Mouse (Mus musculus) C2C12 (cell line): Measurements from ENCODE around the gene Spag6.

ENCODE experiments used
- CTCF ChIP-seq: IDR thresholded peaks from one replicate; pipeline ENCODE4 v1.5.1; 2011; ENCODE audit not compliant: control insufficient read depth, insufficient read depth, insufficient read length
- MAX ChIP-seq: IDR thresholded peaks from one replicate; pipeline ENCODE4 v1.6.1; 2011; ENCODE audit warnings: mild to moderate bottlenecking, control low read depth
- USF1 ChIP-seq: IDR thresholded peaks from one replicate; pipeline ENCODE4 v1.6.1; 2011; ENCODE audit warnings: low read depth, mild to moderate bottlenecking, control low read depth, moderate library complexity

GRCm38 (mm10) chr2:18779830-18780229, 86.0 kb downstream of the Spag6 start:
- no peak for TF ChIP-seq CTCF
- no peak for TF ChIP-seq USF1
- TF ChIP-seq MAX = no peak
